Mouse (Mus musculus): ENCODE data around the gene Eif2ak2. TPM values are rescaled to one million over a fixed set of nuclear protein-coding genes. Genes with fewer than 3 reads are reported as not detected.

Eif2ak2 gene
- total and polyA plus RNA-seq, 3 experiments, result 14.1 to 18.1 TPM; not detected in 1

- Histone ChIP-seq H3K27ac (ENCODE audit: control insufficient read depth, low read depth, low read length) (peak overlapping the region; percentile 32; the same call in 1 of the 2 replicates), H3K9ac (ENCODE audit: control insufficient read depth, low read depth, low read length, poor library complexity, severe bottlenecking) (peak overlapping the region; percentile 59), H3K9me3 (replicated peaks; ENCODE audit: insufficient read depth, low read length) (no peaks in the 10 kb centered on the region), H3K36me3 (ENCODE audit: control insufficient read depth in 1 of 2, insufficient read depth in 2 of 2, low read length in 2 of 2) (peaks cover 0 to 10% of the 10 kb centered on the region in 2 experiments; a peak in 2 of 4 replicates), H3K4me1 (ENCODE audit: control insufficient read depth in 1 of 2, insufficient read depth in 2 of 2, low read length in 2 of 2) (peaks cover 0 to 9% of the 10 kb centered on the region in 2 experiments; a peak in 2 of 4 replicates), H3K4me3 (ENCODE audit: control insufficient read depth in 1 of 2, insufficient read depth in 1 of 2, low read depth in 2 of 2, low read length in 2 of 2) (peak overlapping the region; percentile 60 to 90), H3K27me3 (ENCODE audit: control insufficient read depth in 1 of 2, insufficient read depth in 2 of 2, low read length in 2 of 2) (no peaks in the 10 kb centered on the region), H3K79me2 (ENCODE audit: control insufficient read depth, insufficient read depth, low read length, poor library complexity) (peaks cover 4% of the 10 kb centered on the region; the same call in 1 of the 2 replicates)
- peak; percentile 50 for DNase-seq (ENCODE audit: low read depth, low spot score)
- TF ChIP-seq BHLHE40 (IDR thresholded peaks at IDR 0.05; ENCODE audit: borderline replicate concordance, low read depth, low read length) (no peak), ETS1 (IDR thresholded peaks at IDR 0.05; ENCODE audit: low read depth, low read length) (no peak), USF2 (IDR thresholded peaks at IDR 0.05; ENCODE audit: borderline replicate concordance in 1 of 2, insufficient read depth in 1 of 2, low read depth in 1 of 2, low read length in 2 of 2) (no peak; a peak in 1 of 4 replicates), USF1 (IDR thresholded peaks at IDR 0.05; ENCODE audit: low read depth, low read length) (no peak), TAL1 (IDR thresholded peaks at IDR 0.05; ENCODE audit: low read length) (no peak), ELF1 (IDR thresholded peaks at IDR 0.05; ENCODE audit: low read depth, low read length) (no peak), KAT2A (conservative IDR thresholded peaks at IDR 0.05; ENCODE audit: low read depth, low read length) (no peak), CHD1 (IDR thresholded peaks at IDR 0.05; ENCODE audit: low read depth, low read length) (0 out of 2 replicates have a peak, but pooled peaks have one; percentile 61), NRF1 (IDR thresholded peaks at IDR 0.05; ENCODE audit: insufficient read depth, low read depth, low read length, poor library complexity, severe bottlenecking) (no peak), MAZ (IDR thresholded peaks at IDR 0.05; ENCODE audit: low read depth, low read length) (no peak), SMC3 (IDR thresholded peaks at IDR 0.05; ENCODE audit: low read depth, low read length) (0 out of 2 replicates have a peak, but pooled peaks have one; percentile 4), MAFK (IDR thresholded peaks at IDR 0.05; ENCODE audit: borderline replicate concordance, low read depth, low read length) (no peak), ZKSCAN1 (IDR thresholded peaks at IDR 0.05; ENCODE audit: low read depth, low read length) (no peak), CTCF (IDR thresholded peaks at IDR 0.05 in 2 of 3, conservative IDR thresholded peaks at IDR 0.05 in 1 of 3; ENCODE audit: control insufficient read depth in 1 of 3, insufficient read depth in 1 of 3, low read depth in 2 of 3, low read length in 3 of 3, poor library complexity in 1 of 3, severe bottlenecking in 1 of 3) (peak in 1 of 3 experiments; percentile 15; a peak in 2 of 6 replicates), HCFC1 (IDR thresholded peaks at IDR 0.05; ENCODE audit: low read depth, low read length) (no peak), ZC3H11A (IDR thresholded peaks at IDR 0.05; ENCODE audit: low read depth, low read length) (no peak), MAX (IDR thresholded peaks at IDR 0.05; ENCODE audit: low read length) (no peak), ZNF384 (IDR thresholded peaks at IDR 0.05; ENCODE audit: low read depth, low read length) (peak; percentile 81), RAD21 (IDR thresholded peaks at IDR 0.05; ENCODE audit: low read depth, low read length) (peak; percentile 19)
These were observed 46.3 kb downstream of the Eif2ak2 start for GRCm38 (mm10) chr17:78836056-78836455.

Data from MEL (cell line).